Mouse (Mus musculus): ENCODE measurements around the gene Nbas.

DNA sequence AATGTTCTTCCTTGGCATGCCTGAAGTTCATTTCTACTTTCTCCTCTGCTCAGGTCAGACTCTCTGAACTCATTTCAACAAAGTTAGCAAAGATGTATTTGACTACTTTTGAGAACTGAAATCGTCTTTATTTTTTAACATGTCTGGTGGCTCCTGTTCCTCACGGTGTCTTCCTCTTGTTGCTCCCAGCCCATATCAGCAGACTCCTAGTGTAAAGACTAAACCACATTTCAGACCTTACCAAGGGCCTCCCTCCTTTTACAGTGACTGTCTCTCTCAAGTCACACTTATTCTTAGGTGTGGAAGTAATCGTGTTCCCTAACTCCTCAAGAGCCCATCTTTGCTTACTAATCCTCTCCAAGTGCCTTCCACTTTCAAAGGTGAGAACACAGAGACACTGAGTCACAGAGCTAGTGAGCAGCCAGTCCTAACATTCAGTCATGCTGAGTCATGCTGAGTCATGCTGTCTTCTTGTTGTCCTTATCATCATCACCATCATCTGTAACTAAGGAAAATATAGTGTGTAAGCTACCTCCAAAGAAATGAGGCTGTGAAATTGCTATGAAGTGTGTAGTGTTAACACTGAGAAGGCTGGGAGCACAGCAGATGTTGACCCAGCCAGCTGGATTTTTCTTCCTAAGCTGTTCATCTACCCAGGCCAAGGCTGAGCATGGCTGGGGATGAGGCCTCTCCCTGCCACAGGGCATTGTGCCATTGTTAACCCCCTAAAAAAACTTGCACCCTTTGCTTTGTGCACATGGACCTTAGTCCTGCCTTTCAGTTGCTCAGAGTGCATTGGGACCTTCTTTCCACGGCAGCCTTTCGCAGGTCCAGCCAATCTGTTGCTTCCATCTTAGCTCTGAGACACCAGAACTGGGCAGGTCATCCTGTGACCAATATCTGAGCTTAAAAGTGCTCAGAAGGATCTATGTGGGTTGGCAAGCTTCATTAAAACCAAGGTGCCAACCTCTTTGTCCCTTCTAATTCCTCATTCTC, 307.0 kb downstream of the Nbas start:
- TF ChIP-seq POLR2A (IDR thresholded peaks at IDR 0.05; ENCODE audit: control insufficient read depth, extremely low read depth, insufficient read depth, low read length, poor library complexity) = no peak
- no peak for TF ChIP-seq CTCF (IDR thresholded peaks at IDR 0.05; ENCODE audit: borderline replicate concordance, control insufficient read depth, extremely low read depth, insufficient read depth, low read length, poor library complexity)
